Mouse (Mus musculus) olfactory bulb, adult 2 months (tissue): ENCODE data around the gene Col7a1. TPM values are rescaled to one million over a fixed set of nuclear protein-coding genes. Genes with fewer than 3 reads are reported as not detected.

Experiments used
- H3K27ac ChIP-seq: fragments of 200-500 bp; 2 replicates; pipeline ENCODE4 v1.5.1; 2012; ENCODE audit warnings: low read depth, low read length; ENCODE audit not compliant: insufficient read depth
- H3K4me1 ChIP-seq: fragments of 200-500 bp; 2 replicates; pipeline ENCODE4 v1.6.1; 2012; ENCODE audit warnings: low read length; ENCODE audit not compliant: control insufficient read depth, insufficient read depth
- H3K4me3 ChIP-seq: fragments of 200-500 bp; 2 replicates; pipeline ENCODE4 v1.5.1; 2012; ENCODE audit warnings: mild to moderate bottlenecking, low read depth, low read length, moderate library complexity; ENCODE audit not compliant: insufficient read depth
- CTCF ChIP-seq: fragments of 200-500 bp; IDR thresholded peaks from 2 replicates; pipeline ENCODE4 v1.5.1; 2012; ENCODE audit warnings: low read depth, mild to moderate bottlenecking, low read length, moderate library complexity; ENCODE audit not compliant: insufficient read depth
- POLR2A ChIP-seq: fragments of 200-500 bp; IDR thresholded peaks from 2 replicates; pipeline ENCODE4 v1.6.1; 2012; ENCODE audit warnings: mild to moderate bottlenecking, low read depth, low read length, moderate library complexity; ENCODE audit not compliant: insufficient read depth
- WGBS: fragments of 180-500 bp; shearing (Covaris S2); methylation state at CpG from one replicate; pipeline ENCODE4 v1.1.7; 2018; 5-methylcytosine and 5-hydroxymethylcytosine counted together
- polyA plus RNA-seq: library from polyadenylated mRNA; stranded (reverse); fragments of >200 nt; gene quantifications from 2 replicates; pipeline ENCODE4 v1.2.4, GENCODE M21; 2012; ENCODE audit warnings: low replicate concordance; ENCODE audit not compliant: missing spikeins, insufficient read depth, insufficient read length

Col7a1 gene
- polyA plus RNA-seq, 1 experiment, result not detected

GRCm38 (mm10) chr9:109027521-109027920, 74.1 kb downstream of the Col7a1 start:
- no peak overlapping the region for H3K4me3 ChIP-seq
- H3K27ac ChIP-seq, result no peak overlapping the region
- peaks cover 3% of the 10 kb centered on the region; the same call in 1 of the 2 replicates for H3K4me1 ChIP-seq
- TF ChIP-seq CTCF, result no peak
- TF ChIP-seq POLR2A, result no peak
- WGBS, result 72% methylated on average over 8 of the region's 8 CpGs

GRCm38 (mm10) chr9:109028421-109028820, 75.0 kb downstream of the Col7a1 start:
- H3K27ac ChIP-seq, result no peak overlapping the region
- H3K4me1 ChIP-seq, result no peaks in the 10 kb centered on the region
- H3K4me3 ChIP-seq, result no peak overlapping the region
- WGBS, result 90% methylated on average over 3 of the region's 3 CpGs
- no peak for TF ChIP-seq POLR2A
- no peak for TF ChIP-seq CTCF

GRCm38 (mm10) chr9:109028919-109029318, 75.5 kb downstream of the Col7a1 start:
- Histone ChIP-seq H3K4me3 (no peak overlapping the region), H3K27ac (no peak overlapping the region), H3K4me1 (no peaks in the 10 kb centered on the region)
- TF ChIP-seq CTCF (no peak), POLR2A (no peak)
- 82% methylated on average over 5 of the region's 5 CpGs for WGBS

- Histone ChIP-seq H3K4me1 (no peaks in the 10 kb centered on the region), H3K27ac (no peak overlapping the region), H3K4me3 (no peak overlapping the region)
- WGBS, result 71% methylated on average over 3 of the region's 3 CpGs
- no peak for TF ChIP-seq POLR2A
Measured at GRCm38 (mm10) chr9:109030312-109030711, 76.9 kb downstream of the Col7a1 start.

GRCm38 (mm10) chr9:109031001-109031400, 77.6 kb downstream of the Col7a1 start:
- H3K4me1 ChIP-seq, result no peaks in the 10 kb centered on the region
- WGBS, result 90% methylated on average over 7 of the region's 7 CpGs
- TF ChIP-seq POLR2A (no peak), CTCF (no peak)

GRCm38 (mm10) chr9:109031686-109032085, 78.3 kb downstream of the Col7a1 start:
- TF ChIP-seq POLR2A (no peak), CTCF (no peak)
- 92% methylated on average over 8 of the region's 8 CpGs for WGBS
- no peak overlapping the region for H3K4me3 ChIP-seq
- H3K27ac ChIP-seq, result no peak overlapping the region
- H3K4me1 ChIP-seq, result no peaks in the 10 kb centered on the region

More at GRCm38 (mm10) chr9:109031001-109031400, 77.6 kb downstream of the Col7a1 start:
- H3K27ac ChIP-seq, result no peak overlapping the region
- H3K4me3 ChIP-seq, result no peak overlapping the region

GRCm38 (mm10) chr9:109032435-109032834, 79.0 kb downstream of the Col7a1 start:
- Histone ChIP-seq H3K4me3 (no peak overlapping the region), H3K4me1 (no peaks in the 10 kb centered on the region), H3K27ac (no peak overlapping the region)
- 82% methylated on average over 6 of the region's 6 CpGs for WGBS
- TF ChIP-seq POLR2A (no peak), CTCF (no peak)

Other genes with a start within 250 kb of the Col7a1 start
- gene Ip6k2, start 169.8 kb upstream of the Col7a1 start, polyA plus RNA-seq, result not detected in 2 replicates
- gene Nckipsd, start 145.2 kb upstream of the Col7a1 start, polyA plus RNA-seq, result not detected in 2 replicates
- not detected in 2 replicates for gene Celsr3, start 127.3 kb upstream of the Col7a1 start, polyA plus RNA-seq
- not detected in 2 replicates for gene Slc26a6, start 100.3 kb upstream of the Col7a1 start, polyA plus RNA-seq
- gene Tmem89, start 39.0 kb upstream of the Col7a1 start, polyA plus RNA-seq, result not detected in 2 replicates
- gene Uqcrc1, start 17.0 kb upstream of the Col7a1 start, polyA plus RNA-seq, result 636 and 722 TPM in 2 replicates
- not detected in 2 replicates for gene Ucn2, start 32.4 kb downstream of the Col7a1 start, polyA plus RNA-seq
- gene Pfkfb4, start 38.2 kb downstream of the Col7a1 start, polyA plus RNA-seq, result not detected in 2 replicates
- gene Shisa5, start 85.0 kb downstream of the Col7a1 start, polyA plus RNA-seq, result not detected in 2 replicates
- gene Trex1, start 106.1 kb downstream of the Col7a1 start, polyA plus RNA-seq, result not detected in 2 replicates
- not detected in 2 replicates for gene Atrip, start 120.5 kb downstream of the Col7a1 start, polyA plus RNA-seq
- gene Ccdc51, start 128.9 kb downstream of the Col7a1 start, polyA plus RNA-seq, result not detected in 2 replicates
- not detected in 2 replicates for gene Tma7, start 129.0 kb downstream of the Col7a1 start, polyA plus RNA-seq
- not detected in 2 replicates for gene Plxnb1, start 141.8 kb downstream of the Col7a1 start, polyA plus RNA-seq
- gene Fbxw21, start 208.5 kb downstream of the Col7a1 start, polyA plus RNA-seq, result not detected in 2 replicates
- not detected in 2 replicates for gene Fbxw13, start 242.4 kb downstream of the Col7a1 start, polyA plus RNA-seq